Mouse (Mus musculus): ENCODE data around the gene Eml1. TPM values are rescaled to one million over a fixed set of nuclear protein-coding genes. Genes with fewer than 3 reads are reported as not detected.

The Eml1 gene
- polyA plus RNA-seq, 1 experiment from 2014 or later: 48.9 TPM

- no peak overlapping the region for H3K4me2 ChIP-seq (ENCODE audit: low read depth, low read length)
- no peaks in the 10 kb centered on the region for H3K27me3 ChIP-seq (ENCODE audit: control insufficient read depth, insufficient read depth, low read length)
- H3K4me1 ChIP-seq (ENCODE audit: control insufficient read depth, insufficient read depth, low read length): no peaks in the 10 kb centered on the region
- H3K27ac ChIP-seq (ENCODE audit: low read depth, low read length): no peak overlapping the region
- no peak overlapping the region for H3K4me3 ChIP-seq (ENCODE audit: low read depth, low read length)
- H3K9me3 ChIP-seq (ENCODE audit: control insufficient read depth, low read length): no peaks in the 10 kb centered on the region
- no peaks in the 10 kb centered on the region for H3K36me3 ChIP-seq (ENCODE audit: control insufficient read depth, insufficient read depth, low read length)
- ATAC-seq (ENCODE audit: low read depth): no peak
- 13% methylated on average over 3 of the region's 3 CpGs for WGBS
- H3K9ac ChIP-seq (replicated peaks; ENCODE audit: low read depth, low read length): no peak overlapping the region
Observed at GRCm38 (mm10) chr12:108389718-108390117, 19.0 kb downstream of the Eml1 start.

GRCm38 (mm10) chr12:108392254-108393044 lies 21.7 kb downstream of the Eml1 start:
- Histone ChIP-seq H3K36me3 (ENCODE audit: control insufficient read depth, insufficient read depth, low read length) (no peaks in the 10 kb centered on the region), H3K4me2 (ENCODE audit: low read depth, low read length) (no peak overlapping the region), H3K4me3 (ENCODE audit: low read depth, low read length) (no peak overlapping the region), H3K27me3 (ENCODE audit: control insufficient read depth, insufficient read depth, low read length) (no peaks in the 10 kb centered on the region), H3K9ac (replicated peaks; ENCODE audit: low read depth, low read length) (no peak overlapping the region), H3K27ac (ENCODE audit: low read depth, low read length) (no peak overlapping the region), H3K4me1 (ENCODE audit: control insufficient read depth, insufficient read depth, low read length) (peaks cover 9% of the 10 kb centered on the region; the same call in 1 of the 2 replicates), H3K9me3 (ENCODE audit: control insufficient read depth, low read length) (no peaks in the 10 kb centered on the region)
- ATAC-seq (ENCODE audit: low read depth): no peak
- 65% methylated on average over 12 of the region's 12 CpGs for WGBS

GRCm38 (mm10) chr12:108393082-108393481 lies 22.3 kb downstream of the Eml1 start:
- no peak overlapping the region for H3K4me2 ChIP-seq (ENCODE audit: low read depth, low read length)

GRCm38 (mm10) chr12:108393637-108394036 lies 22.9 kb downstream of the Eml1 start:
- H3K4me2 ChIP-seq (ENCODE audit: low read depth, low read length): no peak overlapping the region
- 78% methylated on average over 4 of the region's 4 CpGs for WGBS
- no peaks in the 10 kb centered on the region for H3K9me3 ChIP-seq (ENCODE audit: control insufficient read depth, low read length)
- H3K4me1 ChIP-seq (ENCODE audit: control insufficient read depth, insufficient read depth, low read length): peaks cover 9% of the 10 kb centered on the region; the same call in 1 of the 2 replicates
- H3K9ac ChIP-seq (replicated peaks; ENCODE audit: low read depth, low read length): no peak overlapping the region
- no peaks in the 10 kb centered on the region for H3K36me3 ChIP-seq (ENCODE audit: control insufficient read depth, insufficient read depth, low read length)
- no peaks in the 10 kb centered on the region for H3K27me3 ChIP-seq (ENCODE audit: control insufficient read depth, insufficient read depth, low read length)
- H3K27ac ChIP-seq (ENCODE audit: low read depth, low read length): no peak overlapping the region
- H3K4me3 ChIP-seq (ENCODE audit: low read depth, low read length): no peak overlapping the region
- no peak for ATAC-seq (ENCODE audit: low read depth)

More at GRCm38 (mm10) chr12:108393082-108393481, 22.3 kb downstream of the Eml1 start:
- Histone ChIP-seq H3K4me1 (ENCODE audit: control insufficient read depth, insufficient read depth, low read length) (peaks cover 9% of the 10 kb centered on the region; the same call in 1 of the 2 replicates), H3K27me3 (ENCODE audit: control insufficient read depth, insufficient read depth, low read length) (no peaks in the 10 kb centered on the region), H3K36me3 (ENCODE audit: control insufficient read depth, insufficient read depth, low read length) (no peaks in the 10 kb centered on the region), H3K9me3 (ENCODE audit: control insufficient read depth, low read length) (no peaks in the 10 kb centered on the region), H3K9ac (replicated peaks; ENCODE audit: low read depth, low read length) (no peak overlapping the region), H3K4me3 (ENCODE audit: low read depth, low read length) (no peak overlapping the region), H3K27ac (ENCODE audit: low read depth, low read length) (no peak overlapping the region)
- 80% methylated on average over 4 of the region's 4 CpGs for WGBS
- no peak for ATAC-seq (ENCODE audit: low read depth)

- no peak overlapping the region for H3K27ac ChIP-seq (ENCODE audit: low read depth, low read length)
- H3K4me2 ChIP-seq (ENCODE audit: low read depth, low read length): no peak overlapping the region
- 89% methylated on average over 17 of the region's 17 CpGs for WGBS
- no peaks in the 10 kb centered on the region for H3K9me3 ChIP-seq (ENCODE audit: control insufficient read depth, low read length)
- no peaks in the 10 kb centered on the region for H3K36me3 ChIP-seq (ENCODE audit: control insufficient read depth, insufficient read depth, low read length)
- no peaks in the 10 kb centered on the region for H3K27me3 ChIP-seq (ENCODE audit: control insufficient read depth, insufficient read depth, low read length)
- ATAC-seq (ENCODE audit: low read depth): no peak
- no peak overlapping the region for H3K9ac ChIP-seq (replicated peaks; ENCODE audit: low read depth, low read length)
- H3K4me3 ChIP-seq (ENCODE audit: low read depth, low read length): no peak overlapping the region
- peaks cover 9% of the 10 kb centered on the region; the same call in 1 of the 2 replicates for H3K4me1 ChIP-seq (ENCODE audit: control insufficient read depth, insufficient read depth, low read length)
Observed at GRCm38 (mm10) chr12:108394534-108395284, 24.0 kb downstream of the Eml1 start.

GRCm38 (mm10) chr12:108395285-108395660 lies 24.5 kb downstream of the Eml1 start:
- Histone ChIP-seq H3K27ac (ENCODE audit: low read depth, low read length) (peak overlapping the region; percentile 65; the same call in 1 of the 2 replicates), H3K36me3 (ENCODE audit: control insufficient read depth, insufficient read depth, low read length) (no peaks in the 10 kb centered on the region), H3K4me1 (ENCODE audit: control insufficient read depth, insufficient read depth, low read length) (peaks cover 9% of the 10 kb centered on the region; the same call in 1 of the 2 replicates), H3K9me3 (ENCODE audit: control insufficient read depth, low read length) (no peaks in the 10 kb centered on the region), H3K4me3 (ENCODE audit: low read depth, low read length) (no peak overlapping the region), H3K4me2 (ENCODE audit: low read depth, low read length) (no peak overlapping the region), H3K27me3 (ENCODE audit: control insufficient read depth, insufficient read depth, low read length) (no peaks in the 10 kb centered on the region), H3K9ac (replicated peaks; ENCODE audit: low read depth, low read length) (no peak overlapping the region)
- ATAC-seq (ENCODE audit: low read depth): no peak
- 72% methylated on average over 6 of the region's 6 CpGs for WGBS

GRCm38 (mm10) chr12:108396081-108396947 lies 25.6 kb downstream of the Eml1 start:
- no peaks in the 10 kb centered on the region for H3K27me3 ChIP-seq (ENCODE audit: control insufficient read depth, insufficient read depth, low read length)
- no peak overlapping the region for H3K4me3 ChIP-seq (ENCODE audit: low read depth, low read length)
- H3K27ac ChIP-seq (ENCODE audit: low read depth, low read length): peak overlapping the region; percentile 65; the same call in 1 of the 2 replicates
- peaks cover 9% of the 10 kb centered on the region; the same call in 1 of the 2 replicates for H3K4me1 ChIP-seq (ENCODE audit: control insufficient read depth, insufficient read depth, low read length)
- H3K9me3 ChIP-seq (ENCODE audit: control insufficient read depth, low read length): no peaks in the 10 kb centered on the region
- H3K4me2 ChIP-seq (ENCODE audit: low read depth, low read length): no peak overlapping the region
- no peaks in the 10 kb centered on the region for H3K36me3 ChIP-seq (ENCODE audit: control insufficient read depth, insufficient read depth, low read length)
- ATAC-seq (ENCODE audit: low read depth): peak; percentile 92
- H3K9ac ChIP-seq (replicated peaks; ENCODE audit: low read depth, low read length): no peak overlapping the region
- 55% methylated on average over 11 of the region's 11 CpGs for WGBS

- 93% methylated on average over 7 of the region's 7 CpGs for WGBS
- no peaks in the 10 kb centered on the region for H3K36me3 ChIP-seq (ENCODE audit: control insufficient read depth, insufficient read depth, low read length)
- no peaks in the 10 kb centered on the region for H3K27me3 ChIP-seq (ENCODE audit: control insufficient read depth, insufficient read depth, low read length)
- peaks cover 9% of the 10 kb centered on the region; the same call in 1 of the 2 replicates for H3K4me1 ChIP-seq (ENCODE audit: control insufficient read depth, insufficient read depth, low read length)
- H3K9me3 ChIP-seq (ENCODE audit: control insufficient read depth, low read length): no peaks in the 10 kb centered on the region
- no peak overlapping the region for H3K4me2 ChIP-seq (ENCODE audit: low read depth, low read length)
- ATAC-seq (ENCODE audit: low read depth): no peak
- no peak overlapping the region for H3K9ac ChIP-seq (replicated peaks; ENCODE audit: low read depth, low read length)
- no peak overlapping the region for H3K4me3 ChIP-seq (ENCODE audit: low read depth, low read length)
- H3K27ac ChIP-seq (ENCODE audit: low read depth, low read length): no peak overlapping the region
Observed at GRCm38 (mm10) chr12:108398681-108399080, 27.9 kb downstream of the Eml1 start.
